Mouse (Mus musculus): ENCODE results near the gene BC016579.

- no peak for TF ChIP-seq CTCF (IDR thresholded peaks at IDR 0.05; ENCODE audit: borderline replicate concordance, control insufficient read depth, extremely low read depth, insufficient read depth, low read length, poor library complexity)
- no peak for TF ChIP-seq POLR2A (IDR thresholded peaks at IDR 0.05; ENCODE audit: control insufficient read depth, extremely low read depth, insufficient read depth, low read length, poor library complexity)
Measured at GRCm38 (mm10) chr16:45695445-45696160, 41.7 kb upstream of the BC016579 start.

All from thymus, adult 2 months (tissue).